ENCODE assay signal across 14 mouse cellular contexts in genomic region chr9:112909311-112910101, GRCm38 (mm10).
DNase-seq lines count a peak whose midpoint lies in the region; ATAC-seq lines count a peak whose summit lies in the region.
"Had no signal": no experiment of that assay in that cellular context is flagged by ENCODE, and none has a peak within 500 bp of the region (broad histone marks: within the 10 kb centered on the region; RNA-seq: fewer than 3 reads in every experiment).

No protein-coding gene starts in this region.

- ATAC-seq in forebrain, embryonic 14.5 days = no peak
- no peak for ATAC-seq in forebrain, embryonic 13.5 days
- ATAC-seq: activated CD4-positive, CD25-positive, alpha-beta regulatory T cell, adult 4 months; inflammation-experienced regulatory T-cells, adult 6 months had no signal

- no peak overlapping the region for H3K27ac ChIP-seq in forebrain, embryonic 14.5 days (ENCODE audit: low read depth, low read length)
- H3K27ac ChIP-seq in forebrain, embryonic 13.5 days = no peak overlapping the region
- H3K27ac ChIP-seq: limb, embryonic 13.5 days; stomach, postnatal 0 days had no signal

- H3K4me1 ChIP-seq in forebrain, embryonic 14.5 days (ENCODE audit: control insufficient read depth, insufficient read depth, low read length) = no peaks in the 10 kb centered on the region
- no peaks in the 10 kb centered on the region for H3K4me1 ChIP-seq in forebrain, embryonic 13.5 days
- H3K4me1 ChIP-seq: limb, embryonic 13.5 days had no signal

- WGBS in forebrain, embryonic 14.5 days = 72% methylated on average over 6 of the region's 6 CpGs
- 76% methylated on average over 6 of the region's 6 CpGs for WGBS in forebrain, embryonic 13.5 days

- H3K9ac ChIP-seq in forebrain, embryonic 14.5 days (ENCODE audit: low read length) = no peak overlapping the region
- H3K9ac ChIP-seq in forebrain, embryonic 13.5 days = no peak overlapping the region
- H3K9ac ChIP-seq: limb, embryonic 13.5 days; lung, embryonic 14.5 days had no signal

- H3K4me2 ChIP-seq in forebrain, embryonic 14.5 days (ENCODE audit: low read length) = no peak overlapping the region
- no peak overlapping the region for H3K4me2 ChIP-seq in forebrain, embryonic 13.5 days
- H3K4me2 ChIP-seq: limb, embryonic 13.5 days; lung, embryonic 14.5 days had no signal

- H3K9me3 ChIP-seq in forebrain, embryonic 14.5 days (replicated peaks; ENCODE audit: control insufficient read depth, low read length) = no peaks in the 10 kb centered on the region
- no peaks in the 10 kb centered on the region for H3K9me3 ChIP-seq in forebrain, embryonic 13.5 days (replicated peaks)
- H3K9me3 ChIP-seq: limb, embryonic 13.5 days had no signal

- no peaks in the 10 kb centered on the region for H3K27me3 ChIP-seq in forebrain, embryonic 14.5 days (replicated peaks; ENCODE audit: control insufficient read depth, insufficient read depth, low read length)
- H3K27me3 ChIP-seq in forebrain, embryonic 13.5 days = no peaks in the 10 kb centered on the region
- H3K27me3 ChIP-seq: limb, embryonic 13.5 days had no signal

- H3K36me3 ChIP-seq in forebrain, embryonic 14.5 days (ENCODE audit: control insufficient read depth, insufficient read depth, low read length) = no peaks in the 10 kb centered on the region
- no peaks in the 10 kb centered on the region for H3K36me3 ChIP-seq in forebrain, embryonic 13.5 days (ENCODE audit: poor library complexity, severe bottlenecking)
- H3K36me3 ChIP-seq: limb, embryonic 13.5 days had no signal

- peak; percentile 19 for DNase-seq in forebrain, embryonic 14.5 days (ENCODE audit: low spot score)
- peak; percentile 14 to 24 for DNase-seq in frontal cortex, postnatal 14 days (ENCODE audit: low spot score in 2 of 2)
- peak; percentile 41 for DNase-seq in kidney, postnatal 14 days
- peak; percentile 63 for DNase-seq in left cerebral cortex, postnatal 4 days
- DNase-seq in embryo, embryonic 11 days = no peak
- no peak for DNase-seq in retina, postnatal 1 day
- no peak for DNase-seq in thymus, postnatal 4 days
- DNase-seq: gastrocnemius, postnatal 25 days; lung, embryonic 14.5 days had no signal

- intact Hi-C loops in left cerebral cortex, postnatal 4 days (cut with DNase I) = no loop called here

- H3K4me3 ChIP-seq in forebrain, embryonic 14.5 days (ENCODE audit: low read depth, low read length) = no peak overlapping the region
- H3K4me3 ChIP-seq in forebrain, embryonic 13.5 days = no peak overlapping the region
- H3K4me3 ChIP-seq: limb, embryonic 13.5 days had no signal

Comparison
In these comparisons a context has a peak if more than half of its experiments do, and no peak if none do; other contexts are left out.
1. DNase-seq: peak in forebrain, embryonic 14.5 days (single experiment), frontal cortex, postnatal 14 days (2 of 2), kidney, postnatal 14 days (single experiment) and left cerebral cortex, postnatal 4 days (single experiment); none in embryo, embryonic 11 days (single experiment), retina, postnatal 1 day (single experiment) and thymus, postnatal 4 days (single experiment).